Mouse (Mus musculus): ENCODE measurements around the gene 3110082I17Rik. TPM values are rescaled to one million over a fixed set of nuclear protein-coding genes. Genes with fewer than 3 reads are reported as not detected.

3110082I17Rik gene
- polyA plus RNA-seq, 1 experiment from 2014 or later, result 10.5 TPM

GRCm38 (mm10) chr5:139353496-139353895 lies 106.8 kb downstream of the 3110082I17Rik start:
- H3K4me3 ChIP-seq (ENCODE audit: low read depth, low read length), result no peak overlapping the region
- H3K9me3 ChIP-seq (replicated peaks; ENCODE audit: control insufficient read depth, low read length), result no peaks in the 10 kb centered on the region
- H3K9ac ChIP-seq (ENCODE audit: low read depth, low read length), result no peak overlapping the region
- no peak overlapping the region for H3K27ac ChIP-seq (ENCODE audit: low read length)
- H3K4me2 ChIP-seq (ENCODE audit: low read depth, low read length), result no peak overlapping the region
- no peaks in the 10 kb centered on the region for H3K36me3 ChIP-seq (ENCODE audit: control insufficient read depth, insufficient read depth)
- 54% methylated on average over 10 of the region's 10 CpGs for WGBS (ENCODE audit: insufficient replicate concordance)
- ATAC-seq (ENCODE audit: low read depth), result no peak
- peaks cover 39% of the 10 kb centered on the region for H3K4me1 ChIP-seq (ENCODE audit: control insufficient read depth, low read depth, low read length)
- H3K27me3 ChIP-seq (ENCODE audit: control insufficient read depth, insufficient read depth, low read depth, low read length), result no peaks in the 10 kb centered on the region

GRCm38 (mm10) chr5:139352317-139352716 lies 108.0 kb downstream of the 3110082I17Rik start, which contains the start of gene Cyp2w1:
TSS of gene Cyp2w1 (plus strand) at chr5:139352617.
- H3K9ac ChIP-seq (ENCODE audit: low read depth, low read length), result no peak within 1 kb of the TSS
- H3K27me3 ChIP-seq (ENCODE audit: control insufficient read depth, insufficient read depth, low read depth, low read length), result no peaks in the 10 kb centered on the region
- no peak within 1 kb of the TSS for H3K4me3 ChIP-seq (ENCODE audit: low read depth, low read length)
- no peaks in the 10 kb centered on the region for H3K9me3 ChIP-seq (replicated peaks; ENCODE audit: control insufficient read depth, low read length)
- WGBS (ENCODE audit: insufficient replicate concordance), result 51% methylated on average over 6 of the region's 6 CpGs
- H3K4me1 ChIP-seq (ENCODE audit: control insufficient read depth, low read depth, low read length), result peaks cover 39% of the 10 kb centered on the region
- no peak for ATAC-seq (ENCODE audit: low read depth)
- no peak within 1 kb of the TSS for H3K4me2 ChIP-seq (ENCODE audit: low read depth, low read length)
- no peaks in the 10 kb centered on the region for H3K36me3 ChIP-seq (ENCODE audit: control insufficient read depth, insufficient read depth)
- no peak within 1 kb of the TSS for H3K27ac ChIP-seq (ENCODE audit: low read length)

- Histone ChIP-seq H3K4me3 (ENCODE audit: low read depth, low read length) (no peak overlapping the region), H3K36me3 (ENCODE audit: control insufficient read depth, insufficient read depth) (no peaks in the 10 kb centered on the region), H3K9ac (ENCODE audit: low read depth, low read length) (no peak overlapping the region), H3K27ac (ENCODE audit: low read length) (no peak overlapping the region), H3K4me1 (ENCODE audit: control insufficient read depth, low read depth, low read length) (peaks cover 39% of the 10 kb centered on the region), H3K9me3 (replicated peaks; ENCODE audit: control insufficient read depth, low read length) (no peaks in the 10 kb centered on the region), H3K27me3 (ENCODE audit: control insufficient read depth, insufficient read depth, low read depth, low read length) (no peaks in the 10 kb centered on the region), H3K4me2 (ENCODE audit: low read depth, low read length) (no peak overlapping the region)
- 28% methylated on average over 8 of the region's 8 CpGs for WGBS (ENCODE audit: insufficient replicate concordance)
- no peak for ATAC-seq (ENCODE audit: low read depth)
Measured at GRCm38 (mm10) chr5:139351628-139352027, 108.7 kb downstream of the 3110082I17Rik start.

GRCm38 (mm10) chr5:139351134-139351533 lies 109.2 kb downstream of the 3110082I17Rik start, which contains the start of gene Cox19:
TSS of gene Cox19 (minus strand) at chr5:139351418.
- H3K4me2 ChIP-seq (ENCODE audit: low read depth, low read length), result no peak within 1 kb of the TSS
- 0 out of 2 replicates have a peak within 1 kb of the TSS, but pooled peaks have one; percentile 16 for H3K9ac ChIP-seq (ENCODE audit: low read depth, low read length)
- peaks cover 39% of the 10 kb centered on the region for H3K4me1 ChIP-seq (ENCODE audit: control insufficient read depth, low read depth, low read length)

GRCm38 (mm10) chr5:139349713-139350112 lies 110.6 kb downstream of the 3110082I17Rik start:
- H3K27ac ChIP-seq (ENCODE audit: low read length), result no peak overlapping the region
- H3K4me2 ChIP-seq (ENCODE audit: low read depth, low read length), result no peak overlapping the region
- H3K9ac ChIP-seq (ENCODE audit: low read depth, low read length), result no peak overlapping the region
- WGBS (ENCODE audit: insufficient replicate concordance), result 37% methylated on average over 6 of the region's 6 CpGs
- H3K4me3 ChIP-seq (ENCODE audit: low read depth, low read length), result no peak overlapping the region
- no peaks in the 10 kb centered on the region for H3K9me3 ChIP-seq (replicated peaks; ENCODE audit: control insufficient read depth, low read length)
- no peaks in the 10 kb centered on the region for H3K27me3 ChIP-seq (ENCODE audit: control insufficient read depth, insufficient read depth, low read depth, low read length)
- H3K4me1 ChIP-seq (ENCODE audit: control insufficient read depth, low read depth, low read length), result peaks cover 46% of the 10 kb centered on the region
- H3K36me3 ChIP-seq (ENCODE audit: control insufficient read depth, insufficient read depth), result no peaks in the 10 kb centered on the region
- ATAC-seq (ENCODE audit: low read depth), result peak; percentile 33

More at GRCm38 (mm10) chr5:139351134-139351533, 109.2 kb downstream of the 3110082I17Rik start, which contains the start of gene Cox19:
- Histone ChIP-seq H3K27me3 (ENCODE audit: control insufficient read depth, insufficient read depth, low read depth, low read length) (no peaks in the 10 kb centered on the region), H3K9me3 (replicated peaks; ENCODE audit: control insufficient read depth, low read length) (no peaks in the 10 kb centered on the region), H3K27ac (ENCODE audit: low read length) (no peak within 1 kb of the TSS), H3K4me3 (ENCODE audit: low read depth, low read length) (no peak within 1 kb of the TSS), H3K36me3 (ENCODE audit: control insufficient read depth, insufficient read depth) (no peaks in the 10 kb centered on the region)
- WGBS (ENCODE audit: insufficient replicate concordance), result 38% methylated on average over 5 of the region's 5 CpGs
- no peak for ATAC-seq (ENCODE audit: low read depth)

GRCm38 (mm10) chr5:139347225-139347624 lies 113.1 kb downstream of the 3110082I17Rik start:
- H3K4me3 ChIP-seq (ENCODE audit: low read depth, low read length), result no peak overlapping the region
- H3K4me2 ChIP-seq (ENCODE audit: low read depth, low read length), result no peak overlapping the region
- no peaks in the 10 kb centered on the region for H3K27me3 ChIP-seq (ENCODE audit: control insufficient read depth, insufficient read depth, low read depth, low read length)
- peak overlapping the region; percentile 18; the same call in 1 of the 2 replicates for H3K27ac ChIP-seq (ENCODE audit: low read length)
- no peak overlapping the region for H3K9ac ChIP-seq (ENCODE audit: low read depth, low read length)
- no peak for ATAC-seq (ENCODE audit: low read depth)
- 50% methylated on average over 1 of the region's 1 CpGs for WGBS (ENCODE audit: insufficient replicate concordance)
- H3K9me3 ChIP-seq (replicated peaks; ENCODE audit: control insufficient read depth, low read length), result no peaks in the 10 kb centered on the region
- peaks cover 44% of the 10 kb centered on the region for H3K4me1 ChIP-seq (ENCODE audit: control insufficient read depth, low read depth, low read length)
- peaks cover 1% of the 10 kb centered on the region; the same call in 1 of the 2 replicates for H3K36me3 ChIP-seq (ENCODE audit: control insufficient read depth, insufficient read depth)

- Histone ChIP-seq H3K27ac (ENCODE audit: low read length) (peak overlapping the region; percentile 76), H3K27me3 (ENCODE audit: control insufficient read depth, insufficient read depth, low read depth, low read length) (no peaks in the 10 kb centered on the region), H3K9ac (ENCODE audit: low read depth, low read length) (peak overlapping the region; percentile 58), H3K4me2 (ENCODE audit: low read depth, low read length) (peak overlapping the region; percentile 68), H3K4me3 (ENCODE audit: low read depth, low read length) (peak overlapping the region; percentile 94), H3K9me3 (replicated peaks; ENCODE audit: control insufficient read depth, low read length) (no peaks in the 10 kb centered on the region), H3K36me3 (ENCODE audit: control insufficient read depth, insufficient read depth) (peaks cover 3% of the 10 kb centered on the region), H3K4me1 (ENCODE audit: control insufficient read depth, low read depth, low read length) (peaks cover 31% of the 10 kb centered on the region)
- ATAC-seq (ENCODE audit: low read depth), result peak; percentile 4; the same call in 1 of the 2 replicates
- WGBS (ENCODE audit: insufficient replicate concordance), result 12% methylated on average over 5 of the region's 5 CpGs
Measured at GRCm38 (mm10) chr5:139345364-139345714, 115.0 kb downstream of the 3110082I17Rik start.

- Histone ChIP-seq H3K4me2 (ENCODE audit: low read depth, low read length) (peak overlapping the region; percentile 94), H3K9me3 (replicated peaks; ENCODE audit: control insufficient read depth, low read length) (no peaks in the 10 kb centered on the region), H3K36me3 (ENCODE audit: control insufficient read depth, insufficient read depth) (peaks cover 3% of the 10 kb centered on the region), H3K27me3 (ENCODE audit: control insufficient read depth, insufficient read depth, low read depth, low read length) (no peaks in the 10 kb centered on the region), H3K9ac (ENCODE audit: low read depth, low read length) (peak overlapping the region; percentile 94), H3K4me1 (ENCODE audit: control insufficient read depth, low read depth, low read length) (peaks cover 26% of the 10 kb centered on the region), H3K27ac (ENCODE audit: low read length) (peak overlapping the region; percentile 87), H3K4me3 (ENCODE audit: low read depth, low read length) (peak overlapping the region; percentile 94)
- WGBS (ENCODE audit: insufficient replicate concordance), result under 1% methylated on average over 33 of the region's 33 CpGs
- ATAC-seq (ENCODE audit: low read depth), result peak; percentile 92
Measured at GRCm38 (mm10) chr5:139344687-139345363, 115.5 kb downstream of the 3110082I17Rik start.

- Histone ChIP-seq H3K9me3 (replicated peaks; ENCODE audit: control insufficient read depth, low read length) (no peaks in the 10 kb centered on the region), H3K27me3 (ENCODE audit: control insufficient read depth, insufficient read depth, low read depth, low read length) (no peaks in the 10 kb centered on the region), H3K4me2 (ENCODE audit: low read depth, low read length) (peak overlapping the region; percentile 94), H3K27ac (ENCODE audit: low read length) (peak overlapping the region; percentile 87), H3K4me1 (ENCODE audit: control insufficient read depth, low read depth, low read length) (peaks cover 21% of the 10 kb centered on the region), H3K4me3 (ENCODE audit: low read depth, low read length) (peak overlapping the region; percentile 94), H3K36me3 (ENCODE audit: control insufficient read depth, insufficient read depth) (peaks cover 3% of the 10 kb centered on the region), H3K9ac (ENCODE audit: low read depth, low read length) (peak overlapping the region; percentile 94)
- peak; percentile 68 for ATAC-seq (ENCODE audit: low read depth)
- 4% methylated on average over 12 of the region's 12 CpGs for WGBS (ENCODE audit: insufficient replicate concordance)
Measured at GRCm38 (mm10) chr5:139344021-139344686, 116.2 kb downstream of the 3110082I17Rik start.
